ENCODE assay signal across 19 mouse cellular contexts in the genomic region with DNA sequence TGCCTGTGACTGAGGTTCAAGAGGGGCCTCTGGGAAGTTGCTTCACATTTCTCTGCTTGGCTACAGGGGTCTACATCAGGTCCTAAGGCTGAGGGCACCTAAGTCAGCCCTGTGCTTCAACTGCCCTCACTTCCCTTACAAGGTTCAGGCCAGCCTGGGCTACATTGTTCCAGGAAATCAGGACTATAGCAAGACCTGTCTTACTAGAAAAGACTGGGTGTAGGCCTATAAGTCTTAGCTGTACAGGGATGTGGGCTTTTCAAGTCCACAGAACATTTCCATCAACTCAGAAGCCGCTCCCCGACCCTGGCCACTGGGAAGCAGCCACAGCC. TPM values are rescaled to one million over a fixed set of nuclear protein-coding genes. Genes with fewer than 3 reads are reported as not detected.
A peak's percentile ranks its signal among the peaks of the same experiment; 100 is the strongest.
DNase-seq lines count a peak whose midpoint lies in the region; ATAC-seq and TF ChIP-seq lines count a peak whose summit lies in the region.
"Had no signal": no experiment of that assay in that cellular context is flagged by ENCODE, and none has a peak within 500 bp of the region (broad histone marks: within the 10 kb centered on the region; RNA-seq: fewer than 3 reads in every experiment).

No protein-coding gene starts in this region.

- H3K9me3 ChIP-seq in kidney, postnatal 0 days (replicated peaks; ENCODE audit: low read length), result no peaks in the 10 kb centered on the region
- no peaks in the 10 kb centered on the region for H3K9me3 ChIP-seq in MEL (replicated peaks; ENCODE audit: insufficient read depth, low read length)
- no peaks in the 10 kb centered on the region for H3K9me3 ChIP-seq in limb, embryonic 15.5 days
- H3K9me3 ChIP-seq: intestine, embryonic 15.5 days; limb, embryonic 12.5 days; midbrain, embryonic 10.5 days had no signal

- TF ChIP-seq EP300 in MEL (IDR thresholded peaks at IDR 0.05; ENCODE audit: low read depth in 1 of 2, low read length in 2 of 2), result no peak

- TF ChIP-seq RAD21 in MEL (IDR thresholded peaks at IDR 0.05; ENCODE audit: low read depth, low read length), result no peak

- H3K27ac ChIP-seq in cerebellum, adult 2 months (ENCODE audit: insufficient read depth, low read length), result 0 out of 2 replicates have a peak overlapping the region, but pooled peaks have one; percentile 11
- H3K27ac ChIP-seq in kidney, postnatal 0 days, result peak overlapping the region; percentile 42; the same call in 1 of the 2 replicates
- H3K27ac ChIP-seq in MEL (ENCODE audit: control insufficient read depth, low read depth, low read length), result no peak overlapping the region
- peak overlapping the region; percentile 43 for H3K27ac ChIP-seq in limb, embryonic 15.5 days
- H3K27ac ChIP-seq: limb, embryonic 12.5 days; midbrain, embryonic 10.5 days had no signal

- H3K4me2 ChIP-seq in kidney, postnatal 0 days (ENCODE audit: low read length), result no peak overlapping the region
- H3K4me2 ChIP-seq in limb, embryonic 15.5 days, result no peak overlapping the region
- H3K4me2 ChIP-seq: heart, embryonic 11.5 days; intestine, embryonic 15.5 days; limb, embryonic 12.5 days had no signal

- H3K9ac ChIP-seq in kidney, postnatal 0 days (ENCODE audit: low read depth, low read length), result no peak overlapping the region
- H3K9ac ChIP-seq in MEL (ENCODE audit: control insufficient read depth, low read depth, low read length, poor library complexity, severe bottlenecking), result no peak overlapping the region
- no peak overlapping the region for H3K9ac ChIP-seq in limb, embryonic 15.5 days
- H3K9ac ChIP-seq: intestine, embryonic 15.5 days; limb, embryonic 12.5 days had no signal

- no peak for TF ChIP-seq CTCF in cerebellum, adult 2 months (IDR thresholded peaks at IDR 0.05; ENCODE audit: borderline replicate concordance, insufficient read depth, low read depth, low read length)
- TF ChIP-seq CTCF in kidney, postnatal 0 days (IDR thresholded peaks at IDR 0.05; ENCODE audit: low read depth), result no peak
- no peak for TF ChIP-seq CTCF in MEL (IDR thresholded peaks at IDR 0.05 in 2 of 3, conservative IDR thresholded peaks at IDR 0.05 in 1 of 3; ENCODE audit: control insufficient read depth in 1 of 3, insufficient read depth in 1 of 3, low read depth in 2 of 3, low read length in 3 of 3, poor library complexity in 1 of 3, severe bottlenecking in 1 of 3)

- H3K4me1 ChIP-seq in cerebellum, adult 2 months (ENCODE audit: control insufficient read depth, insufficient read depth, low read length), result peaks cover 21% of the 10 kb centered on the region
- peaks cover 12% of the 10 kb centered on the region; the same call in 1 of the 2 replicates for H3K4me1 ChIP-seq in kidney, postnatal 0 days (replicated peaks; ENCODE audit: insufficient read depth, low read length)
- H3K4me1 ChIP-seq in MEL (ENCODE audit: control insufficient read depth in 1 of 2, insufficient read depth in 2 of 2, low read length in 2 of 2), result peaks cover 0 to 6% of the 10 kb centered on the region in 2 experiments; a peak in 2 of 4 replicates
- H3K4me1 ChIP-seq in limb, embryonic 15.5 days, result peaks cover 53% of the 10 kb centered on the region

- H3K4me3 ChIP-seq in cerebellum, adult 2 months (replicated peaks; ENCODE audit: insufficient read depth, low read depth, low read length), result no peak overlapping the region
- H3K4me3 ChIP-seq in kidney, postnatal 0 days (replicated peaks; ENCODE audit: low read depth, low read length), result no peak overlapping the region
- no peak overlapping the region for H3K4me3 ChIP-seq in MEL (ENCODE audit: control insufficient read depth in 1 of 2, insufficient read depth in 1 of 2, low read depth in 2 of 2, low read length in 2 of 2)
- H3K4me3 ChIP-seq in limb, embryonic 15.5 days, result no peak overlapping the region
- H3K4me3 ChIP-seq: intestine, embryonic 15.5 days; left cerebral cortex, adult 2 months; limb, embryonic 12.5 days; midbrain, embryonic 10.5 days had no signal

- peaks cover 30% of the 10 kb centered on the region for H3K36me3 ChIP-seq in kidney, postnatal 0 days (ENCODE audit: insufficient read depth, low read length)
- peaks cover 9 to 14% of the 10 kb centered on the region in 2 experiments for H3K36me3 ChIP-seq in MEL (ENCODE audit: control insufficient read depth in 1 of 2, insufficient read depth in 2 of 2, low read length in 2 of 2)
- H3K36me3 ChIP-seq in limb, embryonic 15.5 days, result peaks cover 42% of the 10 kb centered on the region

- no peak for TF ChIP-seq POLR2A in cerebellum, adult 2 months (IDR thresholded peaks at IDR 0.05; ENCODE audit: borderline replicate concordance, insufficient read depth, low read length)
- no peak for TF ChIP-seq POLR2A in MEL (IDR thresholded peaks at IDR 0.05; ENCODE audit: control insufficient read depth in 1 of 2, insufficient read depth in 1 of 2, low read depth in 1 of 2, low read length in 2 of 2, poor library complexity in 1 of 2)

- no peak for ATAC-seq in kidney, postnatal 0 days (replicated peaks; ENCODE audit: low FRiP score, low read depth)
- no peak for ATAC-seq in limb, embryonic 15.5 days (ENCODE audit: insufficient number of reproducible peaks, low FRiP score, low TSS enrichment, low read depth)
- no peak for ATAC-seq in granulocyte monocyte progenitor cell, adult 5-6 weeks (replicated peaks; ENCODE audit: poor library complexity, severe bottlenecking)
- ATAC-seq: intestine, embryonic 15.5 days had no signal

- no peak for DNase-seq in cerebellum, adult 2 months
- no peak for DNase-seq in cerebellum, postnatal 4 days (ENCODE audit: low spot score in 2 of 2)
- no peak for DNase-seq in kidney, postnatal 0 days (ENCODE audit: low spot score)
- no peak for DNase-seq in kidney, postnatal 4 days
- DNase-seq in MEL (ENCODE audit: low read depth, low spot score), result peak; percentile 68
- DNase-seq in adipocyte (ENCODE audit: low spot score), result no peak
- DNase-seq: adrenal gland, adult 8-10 months; cerebellum, postnatal 14 days; gastrocnemius, postnatal 14 days; lung, adult 2 months; lung, postnatal 4 days; retina, postnatal 1 day had no signal

- 85% methylated on average over 2 of the region's 2 CpGs for WGBS in cerebellum, adult 2 months
- 78% methylated on average over 2 of the region's 2 CpGs for WGBS in kidney, postnatal 0 days
- WGBS in limb, embryonic 15.5 days, result 74% methylated on average over 2 of the region's 2 CpGs

- H3K79me2 ChIP-seq in MEL (ENCODE audit: control insufficient read depth, insufficient read depth, low read length, poor library complexity), result peaks cover 25% of the 10 kb centered on the region

- no peaks in the 10 kb centered on the region for H3K27me3 ChIP-seq in cerebellum, adult 2 months (ENCODE audit: control insufficient read depth, insufficient read depth, low read length)
- no peaks in the 10 kb centered on the region for H3K27me3 ChIP-seq in kidney, postnatal 0 days (ENCODE audit: insufficient read depth, low read length)
- no peaks in the 10 kb centered on the region for H3K27me3 ChIP-seq in MEL (ENCODE audit: control insufficient read depth in 1 of 2, insufficient read depth in 2 of 2, low read length in 2 of 2)
- H3K27me3 ChIP-seq in limb, embryonic 15.5 days, result no peaks in the 10 kb centered on the region
- H3K27me3 ChIP-seq: intestine, embryonic 15.5 days had no signal

TF ChIP-seq in MEL, 35 proteins besides CTCF, POLR2A, EP300 and RAD21:
- TF ChIP-seq TCF12 (IDR thresholded peaks at IDR 0.05; ENCODE audit: low read depth, low read length), result no peak
- TF ChIP-seq MAFK (IDR thresholded peaks at IDR 0.05; ENCODE audit: borderline replicate concordance, low read depth, low read length), result peak; percentile 8; the same call in 1 of the 2 replicates
- peak; percentile 45; the same call in 1 of the 2 replicates for TF ChIP-seq ZMIZ1 (IDR thresholded peaks at IDR 0.05; ENCODE audit: low read depth, low read length)
- no peak for TF ChIP-seq ZNF384 (IDR thresholded peaks at IDR 0.05; ENCODE audit: low read depth, low read length)
- TF ChIP-seq GABPA (IDR thresholded peaks at IDR 0.05; ENCODE audit: low read depth, low read length), result no peak
- TF ChIP-seq MYC (IDR thresholded peaks at IDR 0.05; ENCODE audit: low read depth, low read length), result no peak

RNA-seq across cellular contexts. Expression of a gene that starts 1.5 kb away (rescaled TPM):
- polyA plus RNA-seq in cerebellum, adult 2 months (2012; rRNA removed), result 81.2 and 92.5 TPM in 2 replicates
- polyA plus RNA-seq in kidney, postnatal 0 days (2015; fragmentation: Nextera tagmentation; extraction: Ambion mirVana), result 22.6 and 25.3 TPM in 2 replicates
- total RNA-seq in MEL (2012; rRNA removed), result 9.7 and 10.4 TPM in 2 replicates
- 1 to 10 TPM in 1 of 2 experiments, not detected in 1; 7.2 TPM for polyA plus RNA-seq in MEL (2012; ENCODE audit: insufficient read depth in 1 of 2, insufficient read length in 2 of 2, low read depth in 1 of 2, low replicate concordance in 2 of 2, missing spikeins in 1 of 2)
- 22.4 and 29.7 TPM in 2 replicates for polyA plus RNA-seq in limb, embryonic 15.5 days (2015; fragmentation: Nextera tagmentation; extraction: Ambion mirVana)
- 6.5 and 8.7 TPM in 2 replicates for total RNA-seq in granulocyte monocyte progenitor cell, adult 5-6 weeks (2014; fragmentation: Nextera tagmentation)
- 4.0 and 4.9 TPM in 2 replicates for total RNA-seq in granulocyte monocyte progenitor cell, adult 5-6 weeks (2017)

RNA-seq across cellular contexts. Expression of a gene that starts 5.4 kb away (rescaled TPM):
- 1,362 and 1,509 TPM in 2 replicates for polyA plus RNA-seq in cerebellum, adult 2 months (2012; rRNA removed)
- 1,186 and 1,429 TPM in 2 replicates for polyA plus RNA-seq in kidney, postnatal 0 days (2015; fragmentation: Nextera tagmentation; extraction: Ambion mirVana)
- 4,892 and 5,142 TPM in 2 replicates for total RNA-seq in MEL (2012; rRNA removed)
- polyA plus RNA-seq in MEL (2012; ENCODE audit: insufficient read depth in 1 of 2, insufficient read length in 2 of 2, low read depth in 1 of 2, low replicate concordance in 2 of 2, missing spikeins in 1 of 2), result 1,000 to 10,000 TPM in 1 of 2 experiments, 100 to 1,000 TPM in 1; 851 to 1,236 TPM
- polyA plus RNA-seq in limb, embryonic 15.5 days (2015; fragmentation: Nextera tagmentation; extraction: Ambion mirVana), result 866 and 1,120 TPM in 2 replicates
- 2,916 and 3,176 TPM in 2 replicates for total RNA-seq in granulocyte monocyte progenitor cell, adult 5-6 weeks (2014; fragmentation: Nextera tagmentation)
- 2,043 and 3,376 TPM in 2 replicates for total RNA-seq in granulocyte monocyte progenitor cell, adult 5-6 weeks (2017)

RNA-seq across cellular contexts. Expression of a gene that starts 53.5 kb away (rescaled TPM):
- polyA plus RNA-seq in cerebellum, adult 2 months (2012; rRNA removed), result 3.9 and 5.0 TPM in 2 replicates
- polyA plus RNA-seq in kidney, postnatal 0 days (2015; fragmentation: Nextera tagmentation; extraction: Ambion mirVana), result 0.32 and 0.43 TPM in 2 replicates
- not detected in 2 replicates for total RNA-seq in MEL (2012; rRNA removed)
- not detected for polyA plus RNA-seq in MEL (2012; ENCODE audit: insufficient read depth in 1 of 2, insufficient read length in 2 of 2, low read depth in 1 of 2, low replicate concordance in 2 of 2, missing spikeins in 1 of 2)
- 1.1 and 1.3 TPM in 2 replicates for polyA plus RNA-seq in limb, embryonic 15.5 days (2015; fragmentation: Nextera tagmentation; extraction: Ambion mirVana)
- not detected in 2 replicates for total RNA-seq in granulocyte monocyte progenitor cell, adult 5-6 weeks (2014; fragmentation: Nextera tagmentation)
- not detected in 2 replicates for total RNA-seq in granulocyte monocyte progenitor cell, adult 5-6 weeks (2017)
